8 mouse cellular contexts compared by ENCODE assay signal in the genomic region with DNA sequence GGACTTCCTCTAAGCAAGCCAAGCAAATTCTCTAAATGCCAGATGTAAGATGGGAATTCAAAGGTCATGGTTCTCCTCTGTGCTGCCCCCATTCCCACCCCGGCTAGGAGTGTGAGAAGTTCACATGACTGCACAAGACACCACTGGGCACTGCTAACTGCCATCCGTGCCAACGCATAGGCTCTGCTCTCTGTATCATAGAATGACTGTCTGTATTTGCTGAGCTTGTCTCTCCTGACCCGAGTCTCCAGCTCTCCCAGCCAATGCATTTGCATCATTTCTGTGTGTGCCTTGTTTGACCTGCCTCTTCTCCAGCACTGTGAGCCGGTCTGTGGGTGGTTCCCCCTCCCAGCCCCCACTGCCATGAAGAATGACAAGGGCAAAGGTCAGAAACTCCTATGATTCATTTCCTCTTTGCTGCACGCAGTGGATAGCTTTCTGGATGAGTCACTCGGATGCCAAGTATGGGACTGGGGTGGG. TPM values are rescaled to one million over a fixed set of nuclear protein-coding genes. Genes with fewer than 3 reads are reported as not detected.
DNase-seq lines count a peak whose midpoint lies in the region; ATAC-seq and TF ChIP-seq lines count a peak whose summit lies in the region.

No protein-coding gene starts in this region.

- no peaks in the 10 kb centered on the region for H3K9me3 ChIP-seq in heart, postnatal 0 days (replicated peaks; ENCODE audit: control insufficient read depth, low read length)
- H3K9me3 ChIP-seq in limb, embryonic 10.5 days (replicated peaks) = no peaks in the 10 kb centered on the region
- H3K9me3 ChIP-seq in neural tube, embryonic 13.5 days = no peaks in the 10 kb centered on the region

- DNase-seq in gastrocnemius, adult 2 months = peak; percentile 57
- no peak for DNase-seq in gastrocnemius, postnatal 10 days
- DNase-seq in heart, postnatal 0 days (ENCODE audit: low spot score) = peak; percentile 52
- no peak for DNase-seq in limb, embryonic 10.5 days (ENCODE audit: low spot score)
- no peak for DNase-seq in layer of hippocampus, postnatal 10 days (ENCODE audit: low spot score in 2 of 2)
- no peak for DNase-seq in right cerebral cortex, adult 18-20 months

- peak; percentile 48 for ATAC-seq in heart, postnatal 0 days (ENCODE audit: insufficient read depth, low read depth)
- ATAC-seq in neural tube, embryonic 13.5 days (ENCODE audit: low read depth) = peak; percentile 55; the same call in 1 of the 2 replicates

- H3K9ac ChIP-seq in heart, postnatal 0 days (replicated peaks; ENCODE audit: low read depth, low read length) = no peak overlapping the region
- H3K9ac ChIP-seq in neural tube, embryonic 13.5 days = no peak overlapping the region

- intact Hi-C loops in gastrocnemius, adult 2 months (cut with DNase I) = no loop called here

- no peaks in the 10 kb centered on the region for H3K27me3 ChIP-seq in heart, postnatal 0 days (ENCODE audit: control insufficient read depth, insufficient read depth, low read length)
- no peaks in the 10 kb centered on the region for H3K27me3 ChIP-seq in limb, embryonic 10.5 days (ENCODE audit: low read depth, poor library complexity, severe bottlenecking)
- H3K27me3 ChIP-seq in neural tube, embryonic 13.5 days = no peaks in the 10 kb centered on the region

- no peak overlapping the region for H3K4me3 ChIP-seq in gastrocnemius, adult 2 months
- H3K4me3 ChIP-seq in bone marrow macrophage, adult 2 months (ENCODE audit: insufficient read depth, low read length) = 0 out of 2 replicates have a peak overlapping the region, but pooled peaks have one; percentile 1
- no peak overlapping the region for H3K4me3 ChIP-seq in heart, postnatal 0 days (ENCODE audit: low read depth, low read length)
- no peak overlapping the region for H3K4me3 ChIP-seq in limb, embryonic 10.5 days
- no peak overlapping the region for H3K4me3 ChIP-seq in neural tube, embryonic 13.5 days

- TF ChIP-seq POLR2A in bone marrow macrophage, adult 2 months (IDR thresholded peaks at IDR 0.05; ENCODE audit: borderline replicate concordance, low read depth, low read length) = no peak

- no peak for TF ChIP-seq EP300 in heart, postnatal 0 days (IDR thresholded peaks at IDR 0.05; ENCODE audit: low read depth)

- TF ChIP-seq CTCF in gastrocnemius, adult 2 months (IDR thresholded peaks at IDR 0.05) = no peak
- TF ChIP-seq CTCF in bone marrow macrophage, adult 2 months (IDR thresholded peaks at IDR 0.05; ENCODE audit: low read depth, low read length) = no peak
- no peak for TF ChIP-seq CTCF in heart, postnatal 0 days (IDR thresholded peaks at IDR 0.05; ENCODE audit: low read depth)

- WGBS in heart, postnatal 0 days = 9% methylated on average over 7 of the region's 7 CpGs
- 56% methylated on average over 7 of the region's 7 CpGs for WGBS in limb, embryonic 10.5 days
- 52% methylated on average over 7 of the region's 7 CpGs for WGBS in neural tube, embryonic 13.5 days

- H3K4me1 ChIP-seq in bone marrow macrophage, adult 2 months (ENCODE audit: control insufficient read depth, insufficient read depth, low read length) = peaks cover 41% of the 10 kb centered on the region
- peaks cover 26% of the 10 kb centered on the region for H3K4me1 ChIP-seq in heart, postnatal 0 days (ENCODE audit: control insufficient read depth, insufficient read depth)
- peaks cover 51% of the 10 kb centered on the region for H3K4me1 ChIP-seq in limb, embryonic 10.5 days
- peaks cover 23% of the 10 kb centered on the region for H3K4me1 ChIP-seq in neural tube, embryonic 13.5 days (replicated peaks)

- no peaks in the 10 kb centered on the region for H3K36me3 ChIP-seq in heart, postnatal 0 days (replicated peaks; ENCODE audit: control insufficient read depth, insufficient read depth, low read length)
- H3K36me3 ChIP-seq in limb, embryonic 10.5 days = no peaks in the 10 kb centered on the region
- H3K36me3 ChIP-seq in neural tube, embryonic 13.5 days = no peaks in the 10 kb centered on the region

- no peak overlapping the region for H3K4me2 ChIP-seq in heart, postnatal 0 days (ENCODE audit: low read depth, low read length)
- H3K4me2 ChIP-seq in neural tube, embryonic 13.5 days = no peak overlapping the region

- peak overlapping the region; percentile 44 for H3K27ac ChIP-seq in gastrocnemius, adult 2 months
- H3K27ac ChIP-seq in bone marrow macrophage, adult 2 months (ENCODE audit: insufficient read depth, low read depth, low read length) = peak overlapping the region; percentile 9; the same call in 1 of the 2 replicates
- peak overlapping the region; percentile 31 for H3K27ac ChIP-seq in heart, postnatal 0 days (ENCODE audit: low read depth)
- peak overlapping the region; percentile 68; the same call in 1 of the 2 replicates for H3K27ac ChIP-seq in limb, embryonic 10.5 days
- H3K27ac ChIP-seq in neural tube, embryonic 13.5 days (replicated peaks) = peak overlapping the region; percentile 28; the same call in 1 of the 2 replicates

RNA-seq across cellular contexts. Expression of gene Phlda1, which starts 37.7 kb away (rescaled TPM):
- 1 to 10 TPM; 4.2 to 4.9 TPM for total RNA-seq in gastrocnemius, adult 2 months (2021)
- 1 to 10 TPM; 7.2 to 8.2 TPM for total RNA-seq in gastrocnemius, postnatal 10 days (2021)
- 0.47 and 1.4 TPM in 2 replicates for polyA plus RNA-seq in bone marrow macrophage, adult 2 months (2012; ENCODE audit: insufficient read depth, insufficient read length, missing spikeins)
- 3.0 and 15.5 TPM in 2 replicates for total RNA-seq in heart, postnatal 0 days (2014; rRNA removed; ENCODE audit: low replicate concordance)
- 26.3 and 27.2 TPM in 2 replicates for polyA plus RNA-seq in heart, postnatal 0 days (2015; fragmentation: Nextera tagmentation; extraction: Ambion mirVana)
- polyA plus RNA-seq in limb, embryonic 10.5 days (2016; fragmentation: Nextera tagmentation; extraction: Ambion mirVana) = 19.8 and 20.1 TPM in 2 replicates
- polyA plus RNA-seq in neural tube, embryonic 13.5 days (2015; fragmentation: Nextera tagmentation; extraction: Ambion mirVana) = 101 and 106 TPM in 2 replicates
- 10 to 100 TPM; 23.1 to 23.5 TPM for total RNA-seq in layer of hippocampus, postnatal 10 days (2021)

Comparison
In these comparisons a context has a peak if more than half of its experiments do, and no peak if none do; other contexts are left out.
1. DNase-seq: peak in gastrocnemius, adult 2 months (single experiment) and heart, postnatal 0 days (single experiment); none in gastrocnemius, postnatal 10 days (single experiment), limb, embryonic 10.5 days (single experiment), layer of hippocampus, postnatal 10 days (0 of 2) and right cerebral cortex, adult 18-20 months (single experiment).
2. H3K27ac ChIP-seq: peak in every context shown above with its lines; median percentile 68 in limb, embryonic 10.5 days; 44 in gastrocnemius, adult 2 months; 31 in heart, postnatal 0 days; 28 in neural tube, embryonic 13.5 days; 9 in bone marrow macrophage, adult 2 months.